Mouse (Mus musculus) adrenal gland, postnatal 4 days (tissue): ENCODE measurements around the gene Klk14. TPM values are rescaled to one million over a fixed set of nuclear protein-coding genes. Genes with fewer than 3 reads are reported as not detected.
"Not testable (repeated sequence)": the region's sequence is repeated elsewhere in the genome, so short reads cannot be mapped to it uniquely, and the experiment has no call there.

Experiments
- DNase-seq, 2 experiments: peaks; one replicate each; pipeline ENCODE4 v3.0.0; 2021 to 2022; ENCODE audit warnings: low spot score in 2 of 2, mixed read lengths in 2 of 2
- long read RNA-seq, 2 experiments: library from polyadenylated mRNA; stranded (forward); transcript quantifications; one replicate each; pipeline ENCODE4 v2.0.0; 2021
- total RNA-seq, 2 experiments: library from RNA; stranded (reverse); gene quantifications; 2 replicates each; pipeline ENCODE4 v1.2.3; 2021

The Klk14 gene
- total RNA-seq, result under 1 TPM in 1 of 2 experiments, not detected in 1; 0.31 TPM
- long read RNA-seq, experiment 1, result 0 reads
- long read RNA-seq, experiment 2, result 0 reads

- no peak for DNase-seq
Measured at GRCm38 (mm10) chr7:43690118-43690517, at the start of gene Klk14. TSS of gene Klk14 (plus strand) at chr7:43690418.

GRCm38 (mm10) chr7:43642587-43642986 is 47.6 kb upstream of the Klk14 start:
- no peak for DNase-seq

GRCm38 (mm10) chr7:43643046-43643652 is 47.1 kb upstream of the Klk14 start:
- no peak for DNase-seq

GRCm38 (mm10) chr7:43652683-43653082 is 37.5 kb upstream of the Klk14 start:
- DNase-seq, result no peak

- DNase-seq, result no peak
Measured at GRCm38 (mm10) chr7:43654519-43654918, 35.7 kb upstream of the Klk14 start.

GRCm38 (mm10) chr7:43656232-43656631 is 34.0 kb upstream of the Klk14 start:
- DNase-seq, result no peak

- no peak for DNase-seq
Measured at GRCm38 (mm10) chr7:43660002-43660401, 30.2 kb upstream of the Klk14 start, which contains the start of gene Siglece. TSS of gene Siglece (minus strand) at chr7:43660161.

GRCm38 (mm10) chr7:43662804-43663203 is 27.4 kb upstream of the Klk14 start:
- DNase-seq, result no peak

GRCm38 (mm10) chr7:43667221-43667620 is 23.0 kb upstream of the Klk14 start:
- DNase-seq, result not testable (repeated sequence)

GRCm38 (mm10) chr7:43668582-43668981 is 21.6 kb upstream of the Klk14 start:
- no peak for DNase-seq

GRCm38 (mm10) chr7:43671064-43671808 is 19.0 kb upstream of the Klk14 start:
- DNase-seq, result no peak

GRCm38 (mm10) chr7:43671809-43672580 is 18.2 kb upstream of the Klk14 start, which contains the start of gene Ctu1:
TSS of gene Ctu1 (plus strand) at chr7:43672016.
- peak; percentile 33 to 77 for DNase-seq

- DNase-seq, result no peak
Measured at GRCm38 (mm10) chr7:43672581-43673260, 17.5 kb upstream of the Klk14 start.

- no peak for DNase-seq
Measured at GRCm38 (mm10) chr7:43675091-43675490, 15.1 kb upstream of the Klk14 start.

GRCm38 (mm10) chr7:43678517-43678916 is 11.7 kb upstream of the Klk14 start:
- no peak for DNase-seq

- DNase-seq, result peak in 1 of 2 experiments; percentile 38
Measured at GRCm38 (mm10) chr7:43680960-43681359, 9.3 kb upstream of the Klk14 start.

- DNase-seq, result not testable (repeated sequence)
Measured at GRCm38 (mm10) chr7:43682511-43682910, 7.7 kb upstream of the Klk14 start.

- no peak for DNase-seq
Measured at GRCm38 (mm10) chr7:43685088-43685487, 5.1 kb upstream of the Klk14 start.

GRCm38 (mm10) chr7:43710031-43710430 is 19.8 kb downstream of the Klk14 start:
- no peak for DNase-seq

- DNase-seq, result no peak
Measured at GRCm38 (mm10) chr7:43712267-43712666, 22.0 kb downstream of the Klk14 start, which contains the start of gene Klk13. TSS of gene Klk13 (plus strand) at chr7:43712567.

GRCm38 (mm10) chr7:43712917-43713316 is 22.7 kb downstream of the Klk14 start:
- no peak for DNase-seq
